Mouse (Mus musculus) liver, embryonic 14.5 days (tissue): Measurements from ENCODE around the gene Hdc. TPM values are rescaled to one million over a fixed set of nuclear protein-coding genes. Genes with fewer than 3 reads are reported as not detected.
A peak's percentile ranks its signal among the peaks of the same experiment; 100 is the strongest.

Experiments used
- ATAC-seq: fragments of 200-750 bp; cut with Nextera tagmentation; 2 replicates; pipeline ENCODE4 v1.8.0; 2017; ENCODE audit warnings: moderate number of reproducible peaks, mild to moderate bottlenecking, moderate library complexity; ENCODE audit not compliant: insufficient read depth
- DNase-seq, 3 experiments: peaks; one replicate each; pipeline ENCODE4 v3.0.0-alpha.2; 2012 to 2013; ENCODE audit warnings: low read depth in 3 of 3, low spot score in 3 of 3
- H3K27ac ChIP-seq: fragments of 300-500 bp; sonication (generic); 2 replicates; pipeline ENCODE4 v1.5.1; 2014; ENCODE audit warnings: moderate library complexity, mild to moderate bottlenecking, control low read depth, inconsistent platforms
- H3K27me3 ChIP-seq: fragments of 300-500 bp; sonication (generic); 2 replicates; pipeline ENCODE4 v1.6.1; 2014; ENCODE audit warnings: mild to moderate bottlenecking, low read length, moderate library complexity; ENCODE audit not compliant: control insufficient read depth, insufficient read depth
- H3K36me3 ChIP-seq: fragments of 300-500 bp; sonication (generic); replicated peaks from 2 replicates; pipeline ENCODE4 v1.6.1; 2014; ENCODE audit warnings: low read depth; ENCODE audit not compliant: control insufficient read depth, insufficient read depth
- H3K4me1 ChIP-seq, 2 experiments: fragments of 200-500 bp in 1 of 2; fragments of 300-500 bp in 1 of 2; sonication (generic) in 1 of 2; replicated peaks; 2 replicates each; pipeline ENCODE4 v1.6.1; 2012 to 2014; ENCODE audit warnings: antibody characterized with exemption in 1 of 2, inconsistent platforms in 1 of 2, low read length in 1 of 2; ENCODE audit not compliant: control insufficient read depth in 2 of 2, insufficient read depth in 2 of 2
- H3K4me2 ChIP-seq: fragments of 300-500 bp; sonication (generic); 2 replicates; pipeline ENCODE4 v1.6.1; 2014; ENCODE audit warnings: low read depth, mild to moderate bottlenecking, control low read depth, moderate library complexity
- H3K4me3 ChIP-seq, 2 experiments: fragments of 200-500 bp in 1 of 2; fragments of 300-500 bp in 1 of 2; sonication (generic) in 1 of 2; 2 replicates each; pipeline ENCODE4 v1.5.1; 2012 to 2014; ENCODE audit warnings: low read depth in 2 of 2, low read length in 2 of 2, mild to moderate bottlenecking in 2 of 2, control low read depth in 1 of 2, inconsistent platforms in 1 of 2, moderate library complexity in 1 of 2; ENCODE audit not compliant: insufficient read depth in 1 of 2
- H3K9ac ChIP-seq: fragments of 300-500 bp; sonication (generic); replicated peaks from 2 replicates; pipeline ENCODE4 v1.6.1; 2014; ENCODE audit warnings: mild to moderate bottlenecking, control low read depth, moderate library complexity
- H3K9me3 ChIP-seq: fragments of 300-500 bp; sonication (generic); 2 replicates; pipeline ENCODE4 v1.6.1; 2016; ENCODE audit warnings: low read length, mixed read lengths; ENCODE audit not compliant: control insufficient read depth
- CTCF ChIP-seq: IDR thresholded peaks from 2 replicates; pipeline ENCODE4 v1.5.1; 2016; ENCODE audit warnings: antibody characterized with exemption, low read depth, control low read depth
- EP300 ChIP-seq: IDR thresholded peaks from 2 replicates; pipeline ENCODE4 v1.6.1; 2016; ENCODE audit warnings: antibody characterized with exemption, low read depth
- WGBS: fragments of 180-500 bp; shearing (Covaris S2); extraction: QIAGEN DNeasy Blood & Tissue Kit; methylation state at CpG from one replicate; pipeline ENCODE4 v1.1.7; 2014; ENCODE audit not compliant: insufficient replicate concordance; 5-methylcytosine and 5-hydroxymethylcytosine counted together
- polyA plus RNA-seq, 2 experiments: library from polyadenylated mRNA; depleted of rRNA in 1 of 2; stranded (reverse) in 1 of 2; unstranded in 1 of 2; fragments of >200 nt; fragmentation: Nextera tagmentation in 1 of 2; extraction: Ambion mirVana in 1 of 2; gene quantifications; 2 replicates each; pipeline versions ENCODE4 v1.2.1 to v1.2.3; 2012 to 2014

Hdc gene
- polyA plus RNA-seq, 2 experiments, result 4.6 to 7.8 TPM

- H3K4me2 ChIP-seq, result no peak overlapping the region
- no peaks in the 10 kb centered on the region for H3K36me3 ChIP-seq
- ATAC-seq, result no peak
These were observed 73.8 kb downstream of the Hdc start for GRCm38 (mm10) chr2:126545297-126545696.

More at GRCm38 (mm10) chr2:126545297-126545696, 73.8 kb downstream of the Hdc start:
- H3K9me3 ChIP-seq, result no peaks in the 10 kb centered on the region
- H3K4me3 ChIP-seq, result no peak overlapping the region
- peak in 1 of 3 experiments; percentile 9 for DNase-seq
- H3K4me1 ChIP-seq, result no peaks in the 10 kb centered on the region
- H3K27ac ChIP-seq, result no peak overlapping the region
- H3K9ac ChIP-seq, result no peak overlapping the region
- WGBS, result 52% methylated on average over 5 of the region's 5 CpGs
- no peak for TF ChIP-seq CTCF
- no peak for TF ChIP-seq EP300
- H3K27me3 ChIP-seq, result no peaks in the 10 kb centered on the region

Other genes with a start within 250 kb of the Hdc start
- gene Atp8b4, start 118.6 kb downstream of the Hdc start, polyA plus RNA-seq (2012; rRNA removed), result 2.0 and 3.0 TPM in 2 replicates
- gene Atp8b4, start 118.6 kb downstream of the Hdc start, polyA plus RNA-seq (2014; fragmentation: Nextera tagmentation; extraction: Ambion mirVana), result 4.1 and 4.9 TPM in 2 replicates
- gene Slc27a2, start 66.9 kb downstream of the Hdc start, polyA plus RNA-seq (2012; rRNA removed), result 27.6 and 40.4 TPM in 2 replicates
- 65.5 and 73.5 TPM in 2 replicates for gene Slc27a2, start 66.9 kb downstream of the Hdc start, polyA plus RNA-seq (2014; fragmentation: Nextera tagmentation; extraction: Ambion mirVana)
- gene Gabpb1, start 57.0 kb upstream of the Hdc start, polyA plus RNA-seq (2012; rRNA removed), result 8.1 and 9.4 TPM in 2 replicates
- gene Gabpb1, start 57.0 kb upstream of the Hdc start, polyA plus RNA-seq (2014; fragmentation: Nextera tagmentation; extraction: Ambion mirVana), result 23.1 and 25.7 TPM in 2 replicates
- gene Usp8, start 88.0 kb upstream of the Hdc start, polyA plus RNA-seq (2012; rRNA removed), result 8.3 and 12.1 TPM in 2 replicates
- 17.8 and 18.8 TPM in 2 replicates for gene Usp8, start 88.0 kb upstream of the Hdc start, polyA plus RNA-seq (2014; fragmentation: Nextera tagmentation; extraction: Ambion mirVana)
- gene Usp50, start 164.2 kb upstream of the Hdc start, polyA plus RNA-seq (2012; rRNA removed), result 0.37 and 0.93 TPM in 2 replicates
- 1.7 and 1.8 TPM in 2 replicates for gene Usp50, start 164.2 kb upstream of the Hdc start, polyA plus RNA-seq (2014; fragmentation: Nextera tagmentation; extraction: Ambion mirVana)